Mouse (Mus musculus): ENCODE measurements around the gene Ypel5.
A peak's percentile ranks its signal among the peaks of the same experiment; 100 is the strongest.

The Ypel5 gene

GRCm38 (mm10) chr17:72836158-72837115, at the start of gene Ypel5:
TSS of gene Ypel5 (plus strand) at chr17:72836453.
- DNase-seq = peak; percentile 98 to 99

GRCm38 (mm10) chr17:72787886-72788436, 48.3 kb upstream of the Ypel5 start:
- no peak for DNase-seq

- no peak for DNase-seq
These were observed 43.0 kb upstream of the Ypel5 start for GRCm38 (mm10) chr17:72793278-72793677.

GRCm38 (mm10) chr17:72794660-72795059, 41.6 kb upstream of the Ypel5 start:
- no peak for DNase-seq

- no peak for DNase-seq
These were observed 40.7 kb upstream of the Ypel5 start for GRCm38 (mm10) chr17:72795392-72796047.

GRCm38 (mm10) chr17:72796506-72796905, 39.7 kb upstream of the Ypel5 start:
- DNase-seq = no peak

GRCm38 (mm10) chr17:72797867-72798266, 38.4 kb upstream of the Ypel5 start:
- DNase-seq = peak; percentile 26 to 38

- no peak for DNase-seq
These were observed 26.2 kb upstream of the Ypel5 start for GRCm38 (mm10) chr17:72809942-72810654.

GRCm38 (mm10) chr17:72813419-72814315, 22.6 kb upstream of the Ypel5 start:
- DNase-seq = peak; percentile 41 to 69

GRCm38 (mm10) chr17:72817574-72817973, 18.7 kb upstream of the Ypel5 start:
- no peak for DNase-seq

- DNase-seq = no peak
These were observed 16.5 kb upstream of the Ypel5 start for GRCm38 (mm10) chr17:72819714-72820113.

GRCm38 (mm10) chr17:72820425-72820824, 15.8 kb upstream of the Ypel5 start:
- no peak for DNase-seq

GRCm38 (mm10) chr17:72821923-72822322, 14.3 kb upstream of the Ypel5 start:
- DNase-seq = no peak

GRCm38 (mm10) chr17:72826916-72827534, 9.2 kb upstream of the Ypel5 start:
- DNase-seq = no peak

- DNase-seq = no peak
These were observed 8.1 kb upstream of the Ypel5 start for GRCm38 (mm10) chr17:72828027-72828678.

GRCm38 (mm10) chr17:72828687-72829086, 7.6 kb upstream of the Ypel5 start:
- no peak for DNase-seq

- DNase-seq = peak; percentile 92 to 95
These were observed 973 bp downstream of the Ypel5 start for GRCm38 (mm10) chr17:72837140-72837712.

- DNase-seq = peak in 1 of 2 experiments; percentile 13
These were observed 1.7 kb downstream of the Ypel5 start for GRCm38 (mm10) chr17:72837824-72838474.

GRCm38 (mm10) chr17:72839000-72839399, 2.7 kb downstream of the Ypel5 start:
- no peak for DNase-seq

GRCm38 (mm10) chr17:72844393-72844792, 8.1 kb downstream of the Ypel5 start:
- DNase-seq = no peak
